Mouse (Mus musculus) CH12.LX (cell line): ENCODE results near the gene Rps18. TPM values are rescaled to one million over a fixed set of nuclear protein-coding genes. Genes with fewer than 3 reads are reported as not detected.
A peak's percentile ranks its signal among the peaks of the same experiment; 100 is the strongest.

ENCODE experiments used
- DNase-seq: peaks from one replicate; pipeline ENCODE4 v3.0.0-alpha.2; 2013; ENCODE audit errors: extremely low read depth
- H3K27ac ChIP-seq: 2 replicates; pipeline ENCODE4 v1.5.1; 2012; ENCODE audit warnings: low read depth, mild to moderate bottlenecking, control low read depth, moderate library complexity; ENCODE audit not compliant: insufficient read depth
- H3K27me3 ChIP-seq: replicated peaks from 2 replicates; pipeline ENCODE3; 2012; ENCODE audit warnings: inconsistent platforms
- H3K36me3 ChIP-seq, 2 experiments: replicated peaks in 1 of 2; 2 replicates each; pipeline versions ENCODE3 to v1.6.1; 2012; ENCODE audit warnings: inconsistent platforms in 1 of 2, low read length in 1 of 2, mild to moderate bottlenecking in 1 of 2, mixed read lengths in 1 of 2, moderate library complexity in 1 of 2; ENCODE audit not compliant: control insufficient read depth in 1 of 2, insufficient read depth in 1 of 2
- H3K4me1 ChIP-seq, 2 experiments: 2 replicates each; pipeline ENCODE4 v1.6.1; 2012; ENCODE audit warnings: inconsistent platforms in 1 of 2, moderate library complexity in 1 of 2; ENCODE audit not compliant: insufficient read depth in 2 of 2, control insufficient read depth in 1 of 2
- H3K4me2 ChIP-seq: 2 replicates; pipeline ENCODE4 v1.6.1; 2012; ENCODE audit warnings: low read depth, mild to moderate bottlenecking, control low read depth; ENCODE audit not compliant: poor library complexity, insufficient read depth, severe bottlenecking
- H3K4me3 ChIP-seq, 3 experiments: fragments of 150-350 bp in 1 of 3; sonication (generic) in 1 of 3; replicated peaks in 1 of 3; 2 replicates each; pipeline versions ENCODE3 to v1.5.1; 2011 to 2012; ENCODE audit warnings: low read depth in 2 of 3, low read length in 2 of 3, mild to moderate bottlenecking in 2 of 3, moderate library complexity in 2 of 3, control low read depth in 1 of 3, improper control_type of control experiment in 1 of 3, inconsistent platforms in 1 of 3, mixed read lengths in 1 of 3; ENCODE audit not compliant: poor library complexity in 1 of 3
- H3K79me2 ChIP-seq: replicated peaks from 2 replicates; pipeline ENCODE4 v1.6.1; 2012; ENCODE audit warnings: mild to moderate bottlenecking, moderate library complexity; ENCODE audit not compliant: control insufficient read depth, poor library complexity, insufficient read depth, severe bottlenecking; ENCODE audit errors: extremely low read depth
- H3K9ac ChIP-seq: 2 replicates; pipeline ENCODE4 v1.6.1; 2012; ENCODE audit warnings: low read depth, mild to moderate bottlenecking, control low read depth, moderate library complexity; ENCODE audit not compliant: insufficient read depth
- H3K9me3 ChIP-seq: replicated peaks from 2 replicates; pipeline ENCODE3; 2012; ENCODE audit warnings: low read length, inconsistent platforms, mixed read lengths
- CHD1 ChIP-seq: IDR thresholded peaks from 2 replicates; pipeline ENCODE4 v1.6.1; 2012; ENCODE audit warnings: low read depth, low read length, improper control_type of control experiment, inconsistent platforms
- CHD2 ChIP-seq: IDR thresholded peaks from 2 replicates; pipeline ENCODE4 v1.6.1; 2011; ENCODE audit warnings: low read length, improper control_type of control experiment
- E2F4 ChIP-seq: IDR thresholded peaks from 2 replicates; pipeline ENCODE4 v1.6.1; 2011; ENCODE audit warnings: low read depth, low read length, improper control_type of control experiment; ENCODE audit not compliant: insufficient replicate concordance
- ELF1 ChIP-seq: IDR thresholded peaks from 2 replicates; pipeline ENCODE4 v1.6.1; 2014; ENCODE audit warnings: low read depth, mild to moderate bottlenecking, inconsistent platforms, low read length, improper control_type of control experiment
- JUND ChIP-seq: conservative IDR thresholded peaks from 2 replicates; pipeline ENCODE4 v1.6.1; 2011; ENCODE audit warnings: low read depth, low read length, improper control_type of control experiment
- MAFK ChIP-seq: IDR thresholded peaks from 2 replicates; pipeline ENCODE4 v1.6.1; 2011; ENCODE audit warnings: low read length, improper control_type of control experiment; ENCODE audit not compliant: insufficient replicate concordance
- MAZ ChIP-seq: IDR thresholded peaks from 2 replicates; pipeline ENCODE4 v1.6.1; 2012; ENCODE audit warnings: low read depth, mild to moderate bottlenecking, inconsistent platforms, low read length, improper control_type of control experiment, moderate library complexity
- POLR2A ChIP-seq: IDR thresholded peaks from 2 replicates; pipeline ENCODE4 v1.6.1; 2011; ENCODE audit warnings: low read depth, mild to moderate bottlenecking, improper control_type of control experiment, low read length
- POLR2AphosphoS2 ChIP-seq: IDR thresholded peaks from 2 replicates; pipeline ENCODE4 v1.6.1; 2011; ENCODE audit warnings: low read depth, low read length, improper control_type of control experiment
- RCOR1 ChIP-seq: conservative IDR thresholded peaks from 2 replicates; pipeline ENCODE4 v1.6.1; 2012; ENCODE audit warnings: low read depth, mild to moderate bottlenecking, inconsistent platforms, low read length, improper control_type of control experiment
- SIN3A ChIP-seq: IDR thresholded peaks from 2 replicates; pipeline ENCODE4 v1.6.1; 2012; ENCODE audit warnings: low read length, improper control_type of control experiment, inconsistent platforms
- TBP ChIP-seq: conservative IDR thresholded peaks from 2 replicates; pipeline ENCODE4 v1.6.1; 2011; ENCODE audit warnings: low read depth, low read length, improper control_type of control experiment
- UBTF ChIP-seq: IDR thresholded peaks from 2 replicates; pipeline ENCODE4 v1.6.1; 2012; ENCODE audit warnings: low read depth, mild to moderate bottlenecking, inconsistent platforms, low read length, improper control_type of control experiment, moderate library complexity
- ZNF384 ChIP-seq: IDR thresholded peaks from 2 replicates; pipeline ENCODE4 v1.6.1; 2012; ENCODE audit warnings: low read depth, low read length, improper control_type of control experiment, inconsistent platforms
- dilution Hi-C: fragments of 300-500 bp; cut with MboI; formaldehyde crosslinking; loops from 2 replicates; pipeline ENCODE4 v1.14.3; 2020; ENCODE audit warnings: low sequenced_read_pairs; ENCODE audit not compliant: extremely low pct_unique_long_range_greater_than_20kb, extremely low pct_ligation_motif_present
- in situ Hi-C: fragments of 300-500 bp; cut with MboI; formaldehyde crosslinking; loops from 3 replicates; pipeline ENCODE4 v1.14.3; 2019; ENCODE audit warnings: low sequenced_read_pairs, low pct_ligation_motif_present, low pct_unique_long_range_greater_than_20kb, mixed read lengths
- polyA plus RNA-seq: library from polyadenylated mRNA; unstranded; fragments of >175 nt; gene quantifications from 2 replicates; pipeline ENCODE4 v1.2.1, GENCODE M21; 2012; ENCODE audit warnings: low read depth; ENCODE audit not compliant: insufficient read length
- total RNA-seq, 2 experiments: library from RNA; depleted of rRNA; stranded (reverse); fragments of 300-350 nt in 1 of 2; fragments of >200 nt in 1 of 2; gene quantifications; 2 replicates each; pipeline ENCODE4 v1.2.3; 2012 to 2014

Rps18 gene
- total and polyA plus RNA-seq, 3 experiments, result 246 to 991 (median 302) TPM

DNA sequence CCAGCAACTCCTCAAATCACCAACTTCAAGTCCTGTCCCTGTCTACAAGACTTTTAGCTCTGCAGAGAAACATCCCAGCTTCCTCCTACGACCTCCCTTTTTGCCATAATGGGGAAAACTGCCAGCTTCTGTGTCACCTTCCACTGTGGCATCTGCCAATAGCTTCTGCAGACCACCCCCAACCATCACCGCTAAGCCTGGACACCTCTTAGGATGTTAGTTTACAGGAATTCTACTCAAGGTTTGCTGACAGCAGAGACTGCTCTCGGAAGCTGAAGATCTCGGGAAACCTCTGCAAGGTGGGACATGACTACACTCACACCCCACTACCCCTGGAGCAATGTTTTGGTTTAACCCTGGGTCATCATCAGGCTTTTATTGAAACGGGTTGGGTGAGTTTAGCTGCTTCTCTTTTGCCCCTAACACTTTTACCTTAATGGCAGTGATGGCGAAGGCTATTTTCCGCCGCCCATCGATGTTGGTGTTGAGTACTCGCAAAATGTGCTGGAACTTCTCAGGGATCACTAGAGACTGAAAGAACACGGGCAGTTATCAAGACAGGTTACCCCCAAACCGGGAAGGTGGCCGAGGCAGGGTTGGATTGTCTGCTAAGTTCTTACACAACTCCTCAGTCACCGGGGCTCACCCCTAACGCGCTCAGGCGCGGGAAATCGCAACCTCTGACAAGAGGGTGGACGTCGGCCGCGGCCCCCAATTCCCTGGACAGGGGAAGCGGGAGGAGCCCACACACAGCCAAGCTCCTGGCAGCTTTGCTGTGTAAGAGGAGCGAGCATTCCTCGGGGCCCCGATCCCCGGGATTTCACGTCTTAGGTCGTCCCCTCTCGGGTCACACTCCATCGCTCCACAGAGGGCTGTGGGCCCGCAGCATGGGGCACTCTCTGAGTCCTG lies 901 bp downstream of the Rps18 start:
- H3K4me2 ChIP-seq, result peak overlapping the region; percentile 63
- peak overlapping the region; percentile 61 to 96 (median 91) for H3K4me3 ChIP-seq
- in situ Hi-C loops, result no loop called here
- dilution Hi-C loops, result no loop called here
- H3K4me1 ChIP-seq, result peaks cover 10 to 43% of the 10 kb centered on the region in 2 experiments
- peak overlapping the region; percentile 53 for H3K9ac ChIP-seq
- H3K9me3 ChIP-seq, result no peaks in the 10 kb centered on the region
- peaks cover 54 to 67% of the 10 kb centered on the region in 2 experiments for H3K36me3 ChIP-seq
- no peak for DNase-seq
- peaks cover 29% of the 10 kb centered on the region for H3K79me2 ChIP-seq
- H3K27ac ChIP-seq, result peak overlapping the region; percentile 26
- TF ChIP-seq RCOR1 (no peak), ELF1 (no peak), MAZ (no peak), SIN3A (no peak; the same call in 1 of the 2 replicates), POLR2A (peak; percentile 16; the same call in 1 of the 2 replicates), POLR2AphosphoS2 (peak; percentile 45; the same call in 1 of the 2 replicates), E2F4 (0 out of 2 replicates have a peak, but pooled peaks have one; percentile 14), ZNF384 (no peak), UBTF (0 out of 2 replicates have a peak, but pooled peaks have one; percentile 31), CHD1 (peak; percentile 83)
- H3K27me3 ChIP-seq, result no peaks in the 10 kb centered on the region

DNA sequence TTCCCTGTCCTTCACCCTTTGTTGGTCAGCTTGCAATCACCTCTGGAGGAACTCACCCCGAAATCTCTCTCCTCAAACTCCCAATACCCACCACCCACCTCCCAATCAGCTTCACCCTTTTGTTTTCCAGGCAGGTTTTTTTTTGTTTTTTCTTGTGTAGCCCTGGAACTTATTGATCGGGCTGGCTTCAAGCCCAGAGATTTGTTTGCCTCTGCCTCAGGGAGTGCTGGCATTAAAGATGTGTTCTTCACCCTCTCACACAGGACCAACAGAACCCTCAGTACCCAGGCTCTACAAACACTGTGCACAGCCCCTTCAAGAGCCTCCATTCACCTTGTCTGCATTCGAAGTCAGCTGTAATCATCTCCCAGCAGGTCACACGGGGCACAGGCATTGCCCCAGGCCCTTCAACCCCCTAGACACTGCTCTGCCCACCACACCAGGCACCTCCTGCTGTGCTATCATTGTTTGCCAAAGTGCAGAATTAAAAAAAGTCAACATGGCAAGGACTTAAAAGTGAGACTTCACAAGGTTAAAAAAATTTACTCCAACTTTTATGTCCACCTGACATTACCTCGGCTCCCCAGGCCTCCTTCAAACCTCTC lies 1.7 kb downstream of the Rps18 start:
- dilution Hi-C loops, result no loop called here
- peak overlapping the region; percentile 63 for H3K4me2 ChIP-seq
- DNase-seq, result no peak

More for the DNA sequence above, 1.7 kb downstream of the Rps18 start:
- Histone ChIP-seq H3K9me3 (no peaks in the 10 kb centered on the region), H3K4me3 (peak overlapping the region; percentile 61 to 96 (median 91)), H3K79me2 (peaks cover 29% of the 10 kb centered on the region), H3K4me1 (peaks cover 10 to 41% of the 10 kb centered on the region in 2 experiments), H3K9ac (peak overlapping the region; percentile 53), H3K27ac (peak overlapping the region; percentile 26; the same call in 1 of the 2 replicates), H3K27me3 (no peaks in the 10 kb centered on the region), H3K36me3 (peaks cover 54 to 67% of the 10 kb centered on the region in 2 experiments)
- in situ Hi-C loops, result no loop called here
- peak; percentile 2; the same call in 1 of the 2 replicates for TF ChIP-seq POLR2A
- TF ChIP-seq JUND, result no peak
- TF ChIP-seq CHD2, result no peak
- TF ChIP-seq RCOR1, result no peak
- TF ChIP-seq MAFK, result no peak
- no peak for TF ChIP-seq TBP
